Mouse (Mus musculus) forebrain, embryonic 14.5 days (tissue): ENCODE results near the gene Aff3. TPM values are rescaled to one million over a fixed set of nuclear protein-coding genes. Genes with fewer than 3 reads are reported as not detected.

ENCODE experiments used
- ATAC-seq: fragments of 200-750 bp; cut with Nextera tagmentation; 2 replicates; pipeline ENCODE4 v1.8.0; 2017; ENCODE audit warnings: mild to moderate bottlenecking, moderate library complexity
- DNase-seq: peaks from one replicate; pipeline ENCODE4 v3.0.0-alpha.2; 2015; ENCODE audit warnings: low spot score
- H3K27ac ChIP-seq: fragments of 300-500 bp; sonication (generic); 2 replicates; pipeline ENCODE4 v1.5.1; 2014; ENCODE audit warnings: low read depth, mild to moderate bottlenecking, control low read depth, low read length, moderate library complexity
- H3K27me3 ChIP-seq: fragments of 300-500 bp; sonication (generic); replicated peaks from 2 replicates; pipeline ENCODE4 v1.6.1; 2014; ENCODE audit warnings: low read length, control low read depth, mixed read lengths; ENCODE audit not compliant: control insufficient read depth, insufficient read depth
- H3K36me3 ChIP-seq: fragments of 300-500 bp; sonication (generic); 2 replicates; pipeline ENCODE4 v1.6.1; 2014; ENCODE audit warnings: low read length, control low read depth; ENCODE audit not compliant: control insufficient read depth, insufficient read depth
- H3K4me1 ChIP-seq: fragments of 300-500 bp; sonication (generic); 2 replicates; pipeline ENCODE4 v1.6.1; 2014; ENCODE audit warnings: antibody characterized with exemption, low read length, control low read depth; ENCODE audit not compliant: control insufficient read depth, insufficient read depth
- H3K4me2 ChIP-seq: fragments of 300-500 bp; sonication (generic); 2 replicates; pipeline ENCODE4 v1.6.1; 2014; ENCODE audit warnings: mild to moderate bottlenecking, control low read depth, low read length
- H3K4me3 ChIP-seq: fragments of 300-500 bp; sonication (generic); 2 replicates; pipeline ENCODE4 v1.5.1; 2014; ENCODE audit warnings: low read depth, low read length, control low read depth
- H3K9ac ChIP-seq: fragments of 300-500 bp; sonication (generic); 2 replicates; pipeline ENCODE4 v1.6.1; 2014; ENCODE audit warnings: mild to moderate bottlenecking, low read length, control low read depth, moderate library complexity
- H3K9me3 ChIP-seq: fragments of 300-500 bp; sonication (generic); replicated peaks from 2 replicates; pipeline ENCODE4 v1.6.1; 2016; ENCODE audit warnings: low read length, control low read depth, mixed read lengths; ENCODE audit not compliant: control insufficient read depth
- WGBS: fragments of 180-500 bp; shearing (Covaris S2); extraction: QIAGEN DNeasy Blood & Tissue Kit; methylation state at CpG from one replicate; pipeline ENCODE4 v1.1.7; 2014; 5-methylcytosine and 5-hydroxymethylcytosine counted together
- polyA plus RNA-seq: library from polyadenylated mRNA; unstranded; fragments of >200 nt; fragmentation: Nextera tagmentation; extraction: Ambion mirVana; gene quantifications from 2 replicates; pipeline ENCODE4 v1.2.1, GENCODE M21; 2014

The Aff3 gene
- polyA plus RNA-seq, 1 experiment from 2014 or later, result 15.5 TPM

DNA sequence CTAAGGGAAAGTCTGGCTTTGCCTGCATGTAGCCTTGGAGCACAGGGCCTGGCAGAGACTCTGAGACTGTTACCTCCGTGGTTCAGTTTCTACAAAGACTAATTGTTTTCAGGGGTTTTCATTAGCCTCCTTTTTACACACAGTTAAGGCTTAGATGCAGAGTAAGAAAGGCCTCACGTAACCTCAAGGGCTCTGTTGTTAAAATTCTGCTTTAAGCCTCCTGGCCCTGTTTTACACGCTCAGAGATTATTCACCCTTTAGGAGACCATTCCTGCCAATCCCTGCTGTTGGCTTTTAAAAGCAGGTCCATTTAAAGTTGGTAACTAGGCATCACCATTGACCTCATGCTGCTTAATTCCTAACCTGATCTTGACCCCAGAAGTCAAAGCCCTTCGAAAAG, 22.5 kb downstream of the Aff3 start:
- 14% methylated on average over 4 of the region's 4 CpGs for WGBS
- Histone ChIP-seq H3K4me3 (no peak overlapping the region), H3K36me3 (no peaks in the 10 kb centered on the region), H3K4me1 (no peaks in the 10 kb centered on the region), H3K4me2 (no peak overlapping the region), H3K9ac (no peak overlapping the region), H3K27me3 (no peaks in the 10 kb centered on the region), H3K9me3 (no peaks in the 10 kb centered on the region), H3K27ac (no peak overlapping the region)
- ATAC-seq (no peak), DNase-seq (no peak)

DNA sequence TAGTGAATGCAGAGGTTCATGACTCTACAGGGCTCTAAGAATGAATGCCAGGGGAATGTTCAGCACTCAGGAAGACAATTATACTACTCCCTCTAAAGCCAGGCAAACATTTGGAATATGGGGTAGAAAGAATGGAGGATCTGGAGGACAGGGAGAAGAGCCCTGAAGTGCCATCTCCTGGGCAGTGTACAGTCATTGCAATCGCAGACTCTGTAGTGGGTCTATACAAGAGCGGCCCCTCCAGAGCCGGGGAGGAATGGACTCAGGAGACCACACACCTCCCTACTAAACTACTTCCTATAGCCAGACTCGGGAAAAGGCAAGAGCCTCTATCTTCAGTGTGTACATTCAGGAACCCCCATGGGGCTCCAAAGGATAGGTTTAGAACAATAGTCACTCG, 25.1 kb downstream of the Aff3 start:
- Histone ChIP-seq H3K9ac (no peak overlapping the region), H3K36me3 (no peaks in the 10 kb centered on the region), H3K27ac (no peak overlapping the region), H3K4me2 (no peak overlapping the region), H3K9me3 (no peaks in the 10 kb centered on the region), H3K27me3 (no peaks in the 10 kb centered on the region), H3K4me1 (no peaks in the 10 kb centered on the region), H3K4me3 (no peak overlapping the region)
- 84% methylated on average over 5 of the region's 5 CpGs for WGBS
- ATAC-seq (no peak), DNase-seq (no peak)

DNA sequence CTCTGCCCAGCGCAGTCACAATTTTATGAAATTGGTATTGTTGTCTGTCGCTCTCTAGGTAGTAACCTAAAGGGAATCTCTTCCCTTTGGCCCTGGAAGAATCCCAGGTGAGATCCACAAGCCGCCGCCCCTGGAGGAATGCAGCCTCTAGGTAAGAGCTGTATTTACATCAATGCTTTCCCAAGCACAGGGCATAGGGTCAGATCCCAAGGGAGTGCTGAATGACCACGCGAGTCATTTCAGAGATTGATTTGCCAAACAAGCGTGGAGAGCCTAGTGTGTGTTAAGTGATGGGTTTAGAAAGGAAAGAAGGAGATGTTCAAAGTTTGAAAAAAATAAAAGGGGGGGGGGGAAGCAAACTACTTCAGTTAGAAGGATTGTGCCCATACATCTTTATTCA, 29.2 kb downstream of the Aff3 start:
- Histone ChIP-seq H3K9me3 (no peaks in the 10 kb centered on the region), H3K36me3 (no peaks in the 10 kb centered on the region), H3K9ac (no peak overlapping the region), H3K4me3 (no peak overlapping the region), H3K27ac (no peak overlapping the region), H3K4me1 (peaks cover 11% of the 10 kb centered on the region), H3K4me2 (no peak overlapping the region), H3K27me3 (no peaks in the 10 kb centered on the region)
- ATAC-seq (no peak), DNase-seq (no peak)
- WGBS, result 82% methylated on average over 7 of the region's 7 CpGs

DNA sequence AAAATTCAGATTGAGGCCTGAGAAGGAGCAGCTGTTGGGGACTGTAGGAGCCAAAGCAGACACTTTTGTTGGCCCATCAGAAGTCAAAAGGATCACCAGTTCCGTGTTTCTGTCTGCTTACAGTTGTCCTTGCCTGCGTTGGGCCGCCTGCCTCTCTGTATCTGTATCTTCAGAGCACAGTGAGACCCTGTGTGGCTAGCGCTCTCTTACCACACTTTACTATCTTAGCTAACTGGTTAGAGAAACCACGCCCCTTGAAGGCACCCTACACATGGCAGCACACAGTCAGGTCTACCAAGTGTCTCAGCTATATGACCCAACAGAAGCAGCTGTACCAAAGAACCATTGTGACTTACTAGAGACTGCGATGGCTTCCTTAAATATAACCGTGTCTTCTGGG, 30.7 kb downstream of the Aff3 start:
- Histone ChIP-seq H3K4me2 (no peak overlapping the region), H3K36me3 (no peaks in the 10 kb centered on the region), H3K4me3 (no peak overlapping the region), H3K9me3 (no peaks in the 10 kb centered on the region), H3K27ac (no peak overlapping the region), H3K4me1 (peaks cover 19% of the 10 kb centered on the region), H3K9ac (no peak overlapping the region), H3K27me3 (no peaks in the 10 kb centered on the region)
- no peak for DNase-seq
- ATAC-seq, result no peak
- 84% methylated on average over 7 of the region's 7 CpGs for WGBS

DNA sequence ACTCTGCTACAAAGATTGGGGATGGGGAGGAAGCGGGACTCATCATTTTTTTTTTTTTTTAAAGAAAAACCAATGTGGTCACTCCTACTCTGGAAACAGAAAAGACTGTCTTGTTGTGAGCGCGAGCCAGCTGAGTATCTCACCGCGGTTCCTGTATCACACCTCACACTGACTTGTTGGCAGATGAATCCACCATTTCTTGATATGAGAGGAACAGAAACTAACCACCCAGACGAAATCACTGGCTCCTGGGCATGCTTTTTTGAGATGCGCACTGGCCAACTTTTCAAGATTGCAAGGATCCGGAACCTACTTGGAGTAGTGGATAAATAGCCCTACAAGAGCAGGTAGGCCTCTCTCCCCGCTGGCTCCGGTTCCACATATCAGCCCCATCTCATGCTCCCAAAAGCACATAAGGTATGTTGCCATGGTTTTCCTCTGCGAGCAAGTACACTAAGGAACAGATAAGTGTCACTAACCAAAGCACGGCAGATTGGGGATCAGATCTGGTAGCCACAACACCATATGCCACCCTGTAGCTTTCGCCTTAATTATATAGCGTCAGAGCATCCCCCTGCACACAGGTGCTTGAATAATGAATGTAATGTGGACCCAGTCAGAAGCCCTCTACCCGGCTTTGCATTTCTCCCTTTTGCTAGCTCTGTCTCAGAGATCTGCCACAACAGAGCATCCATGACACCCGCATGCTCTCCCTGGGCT, 32.1 kb downstream of the Aff3 start:
- Histone ChIP-seq H3K27me3 (no peaks in the 10 kb centered on the region), H3K36me3 (no peaks in the 10 kb centered on the region), H3K4me1 (peaks cover 28% of the 10 kb centered on the region), H3K4me2 (no peak overlapping the region), H3K27ac (peak overlapping the region; percentile 82), H3K9ac (no peak overlapping the region), H3K4me3 (no peak overlapping the region), H3K9me3 (no peaks in the 10 kb centered on the region)
- WGBS, result 71% methylated on average over 16 of the region's 16 CpGs
- ATAC-seq (peak; percentile 83), DNase-seq (peak; percentile 89)

DNA sequence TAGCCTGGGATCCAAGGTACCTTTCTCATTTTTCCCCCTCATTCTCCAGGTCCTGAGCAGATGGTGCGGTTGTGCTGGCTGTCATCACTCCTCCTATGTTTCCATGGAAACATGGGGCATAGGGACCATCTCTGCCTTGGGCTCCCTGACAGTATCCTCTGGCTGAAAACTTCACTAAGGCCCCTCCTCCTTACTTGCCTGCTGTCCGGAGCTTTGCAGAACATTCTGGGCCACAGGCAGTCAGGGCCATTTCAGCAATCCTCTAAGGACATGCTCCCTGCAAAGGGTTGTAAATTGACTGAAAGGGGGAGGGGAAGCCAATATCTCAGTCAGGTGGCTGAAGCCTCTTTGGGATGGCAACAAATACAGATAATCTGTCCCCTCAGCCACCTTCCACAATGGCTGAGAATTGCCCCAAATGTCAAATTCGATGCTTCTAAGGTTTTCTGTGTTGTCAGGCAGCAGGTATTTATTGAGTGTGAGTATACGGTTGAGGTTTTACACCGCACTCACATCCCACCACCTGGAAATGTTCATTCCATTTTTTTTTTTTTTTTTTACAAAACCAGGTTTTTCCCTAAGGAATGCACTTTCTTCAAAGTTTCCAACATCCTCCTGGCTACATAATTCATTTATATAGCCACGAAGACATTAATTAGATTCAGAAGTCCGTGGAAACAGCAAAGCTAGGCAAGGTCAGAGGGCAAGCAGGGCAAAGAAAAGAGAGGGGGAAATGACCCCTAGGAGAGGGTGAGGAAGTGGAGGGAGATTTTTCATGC, 33.1 kb downstream of the Aff3 start:
- Histone ChIP-seq H3K9ac (no peak overlapping the region), H3K27me3 (no peaks in the 10 kb centered on the region), H3K4me2 (no peak overlapping the region), H3K9me3 (no peaks in the 10 kb centered on the region), H3K4me3 (no peak overlapping the region), H3K4me1 (peaks cover 28% of the 10 kb centered on the region), H3K36me3 (no peaks in the 10 kb centered on the region), H3K27ac (peak overlapping the region; percentile 56; the same call in 1 of the 2 replicates)
- ATAC-seq (no peak), DNase-seq (peak; percentile 74)
- 42% methylated on average over 7 of the region's 7 CpGs for WGBS

DNA sequence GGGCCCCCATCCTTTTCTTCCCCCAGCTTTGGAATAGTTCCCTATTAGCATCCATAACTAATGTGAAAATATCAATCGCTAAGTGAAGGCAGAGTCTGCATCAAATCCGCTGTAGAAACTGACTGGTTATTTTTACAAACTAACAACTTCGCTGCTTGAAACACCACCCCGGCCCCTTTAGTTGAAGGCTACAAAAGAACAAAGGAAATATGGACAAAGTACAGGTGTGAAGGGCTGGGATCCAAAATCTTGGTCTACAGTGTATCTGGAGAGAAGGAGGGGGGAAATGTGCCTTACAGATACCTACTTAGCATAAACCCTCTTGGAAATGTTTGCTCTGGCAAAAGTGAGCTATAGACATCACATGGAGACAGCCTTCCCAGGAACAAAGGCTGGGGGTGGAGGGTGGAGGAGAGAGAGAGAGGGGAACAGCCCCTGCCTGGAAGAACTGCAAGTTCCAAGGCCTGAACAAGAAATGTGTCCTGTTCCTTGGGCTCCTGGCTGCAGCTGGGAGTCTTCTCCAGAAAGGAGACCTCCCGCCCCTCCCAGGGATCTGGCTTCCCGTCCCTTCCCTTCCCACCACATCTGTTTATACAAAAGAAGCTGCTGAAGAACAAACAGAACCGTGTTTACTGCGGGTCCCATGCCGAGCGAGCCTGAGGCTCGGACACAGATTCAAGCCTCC, 35.7 kb downstream of the Aff3 start:
- 22% methylated on average over 11 of the region's 11 CpGs for WGBS
- H3K4me1 ChIP-seq, result peaks cover 31% of the 10 kb centered on the region

DNA sequence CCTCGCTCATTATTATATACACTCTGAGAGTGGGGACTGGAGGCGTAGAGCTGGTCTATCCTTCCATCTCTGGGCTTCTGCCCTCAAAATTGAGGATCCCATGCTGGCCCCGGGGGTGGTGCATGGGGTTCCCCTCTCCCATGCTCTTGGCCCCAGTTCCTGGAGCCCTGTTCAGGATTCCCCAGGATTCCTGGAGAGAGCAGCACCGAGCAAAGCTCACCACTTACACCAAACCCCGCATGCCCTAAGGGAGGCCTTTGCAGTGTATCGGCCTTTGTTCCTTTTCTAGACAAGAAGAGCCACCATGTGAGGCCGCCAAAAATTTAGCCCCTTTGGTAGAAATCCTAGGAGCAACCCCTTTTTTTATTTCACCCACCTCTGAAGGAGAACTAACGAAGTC, 36.3 kb downstream of the Aff3 start:
- H3K4me3 ChIP-seq, result peak overlapping the region; percentile 89; the same call in 1 of the 2 replicates
- H3K27me3 ChIP-seq, result no peaks in the 10 kb centered on the region
- H3K36me3 ChIP-seq, result no peaks in the 10 kb centered on the region
- peaks cover 31% of the 10 kb centered on the region for H3K4me1 ChIP-seq
- DNase-seq (peak; percentile 49), ATAC-seq (no peak)
- peak overlapping the region; percentile 87 for H3K4me2 ChIP-seq
- no peaks in the 10 kb centered on the region for H3K9me3 ChIP-seq
- H3K27ac ChIP-seq, result peak overlapping the region; percentile 98
- peak overlapping the region; percentile 94 for H3K9ac ChIP-seq
- WGBS, result 16% methylated on average over 8 of the region's 8 CpGs

More for the DNA sequence above, 35.7 kb downstream of the Aff3 start:
- ATAC-seq (no peak), DNase-seq (peak; percentile 58)
- H3K9me3 ChIP-seq, result no peaks in the 10 kb centered on the region
- no peak overlapping the region; the same call in 1 of the 2 replicates for H3K9ac ChIP-seq
- no peaks in the 10 kb centered on the region for H3K36me3 ChIP-seq
- no peaks in the 10 kb centered on the region for H3K27me3 ChIP-seq
- no peak overlapping the region for H3K4me3 ChIP-seq
- H3K27ac ChIP-seq, result peak overlapping the region; percentile 98
- peak overlapping the region; percentile 87; the same call in 1 of the 2 replicates for H3K4me2 ChIP-seq
